Mouse (Mus musculus) cerebellum, adult 2 months (tissue): ENCODE results near the gene Cd22.

Experiments
- CTCF ChIP-seq: fragments of 200-500 bp; IDR thresholded peaks from 2 replicates; pipeline ENCODE4 v1.5.1; 2011; ENCODE audit warnings: low read depth, mild to moderate bottlenecking, control low read depth, low read length, moderate library complexity, borderline replicate concordance; ENCODE audit not compliant: insufficient read depth
- POLR2A ChIP-seq: fragments of 200-500 bp; IDR thresholded peaks from 2 replicates; pipeline ENCODE4 v1.6.1; 2011; ENCODE audit warnings: low read length, control low read depth, borderline replicate concordance; ENCODE audit not compliant: insufficient read depth

DNA sequence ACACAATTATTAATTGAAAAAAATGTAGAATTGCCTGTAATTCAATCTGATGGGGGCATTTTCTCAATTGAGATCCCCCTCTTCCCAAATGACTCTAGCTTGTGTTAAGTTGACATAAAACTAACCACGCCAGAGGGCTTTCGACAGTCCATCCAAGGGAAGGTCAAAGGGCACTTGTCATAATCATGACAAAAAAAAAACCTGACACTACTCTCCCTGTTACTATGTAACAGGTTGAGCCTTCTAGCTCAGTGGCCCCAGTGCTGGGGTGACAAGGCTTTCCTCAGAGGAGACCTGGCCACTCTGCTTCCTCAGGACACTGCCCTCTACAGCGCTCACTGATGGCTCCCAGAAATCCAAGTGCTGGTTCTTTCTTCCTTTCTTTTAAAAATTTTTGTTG is 55.8 kb downstream of the Cd22 start:
- TF ChIP-seq POLR2A (no peak), CTCF (no peak)
